Mouse (Mus musculus): ENCODE data around the gene Myo1e.

DNA sequence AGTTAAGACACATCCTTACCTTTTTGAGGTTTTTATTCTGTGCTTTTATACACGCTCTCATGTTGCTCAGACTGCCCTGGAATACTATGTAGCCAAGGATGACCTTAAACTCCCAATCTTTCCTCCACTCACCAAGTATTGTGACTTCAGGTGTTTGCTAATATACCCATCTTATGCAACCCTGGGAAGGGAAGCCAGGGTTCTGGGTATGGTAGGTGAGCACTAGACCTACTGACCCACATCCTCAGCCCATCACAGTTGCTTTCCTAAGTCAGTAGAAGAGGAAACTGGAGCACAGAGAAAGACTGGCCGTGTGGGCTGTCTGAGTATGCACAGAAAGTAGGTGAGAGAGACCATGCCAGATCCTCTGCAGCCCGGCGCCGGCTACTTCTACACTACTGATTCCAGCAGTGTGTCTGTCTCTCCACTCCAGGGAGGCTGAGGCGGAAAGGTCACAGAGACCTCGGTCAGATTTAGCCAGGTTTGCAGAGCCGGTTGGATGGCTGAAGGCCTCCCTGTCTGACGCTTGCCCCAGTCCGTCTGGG, 44.4 kb downstream of the Myo1e start:
- no peak for TF ChIP-seq GATA1 (IDR thresholded peaks at IDR 0.05; ENCODE audit: low read length)
- TF ChIP-seq TAL1 (IDR thresholded peaks at IDR 0.05; ENCODE audit: low read length) = no peak
